Mouse (Mus musculus): ENCODE results near the gene Pold1.

GRCm38 (mm10) chr7:44491391-44491790, 57.3 kb downstream of the Pold1 start:
- no peak for TF ChIP-seq CTCF (IDR thresholded peaks at IDR 0.05; ENCODE audit: low read depth)
- no peak for TF ChIP-seq EP300 (IDR thresholded peaks at IDR 0.05; ENCODE audit: low read depth)
